Mouse (Mus musculus) liver, embryonic 13.5 days (tissue): ENCODE results near the gene Dcaf6. TPM values are rescaled to one million over a fixed set of nuclear protein-coding genes. Genes with fewer than 3 reads are reported as not detected.

ENCODE experiments used
- ATAC-seq: fragments of 200-750 bp; cut with Nextera tagmentation; 2 replicates; pipeline ENCODE4 v1.8.0; 2017; ENCODE audit warnings: low read depth, mild to moderate bottlenecking, moderate number of reproducible peaks, moderate library complexity
- DNase-seq: peaks from one replicate; pipeline ENCODE4 v3.0.0; 2022
- H3K27ac ChIP-seq: fragments of 300-500 bp; sonication (generic); 2 replicates; pipeline ENCODE4 v1.5.1; 2015; ENCODE audit warnings: moderate library complexity, mild to moderate bottlenecking, inconsistent platforms
- H3K27me3 ChIP-seq: fragments of 300-500 bp; sonication (generic); 2 replicates; pipeline ENCODE4 v1.6.1; 2015; ENCODE audit warnings: mild to moderate bottlenecking, inconsistent platforms
- H3K36me3 ChIP-seq: fragments of 300-500 bp; sonication (generic); 2 replicates; pipeline ENCODE4 v1.6.1; 2015; ENCODE audit warnings: mild to moderate bottlenecking, inconsistent platforms
- H3K4me1 ChIP-seq: fragments of 300-500 bp; sonication (generic); replicated peaks from 2 replicates; pipeline ENCODE4 v1.6.1; 2015; ENCODE audit warnings: inconsistent platforms
- H3K4me2 ChIP-seq: fragments of 300-500 bp; sonication (generic); 2 replicates; pipeline ENCODE4 v1.6.1; 2015; ENCODE audit warnings: inconsistent platforms, mild to moderate bottlenecking, moderate library complexity
- H3K4me3 ChIP-seq: fragments of 300-500 bp; sonication (generic); replicated peaks from 2 replicates; pipeline ENCODE4 v1.5.1; 2015; ENCODE audit warnings: mild to moderate bottlenecking, inconsistent platforms
- H3K9ac ChIP-seq: fragments of 300-500 bp; sonication (generic); 2 replicates; pipeline ENCODE4 v1.6.1; 2015; ENCODE audit warnings: mild to moderate bottlenecking, inconsistent platforms
- H3K9me3 ChIP-seq: fragments of 300-500 bp; sonication (generic); replicated peaks from 2 replicates; pipeline ENCODE4 v1.6.1; 2016; ENCODE audit warnings: inconsistent platforms
- WGBS: fragments of 180-500 bp; shearing (Covaris S2); methylation state at CpG from one replicate; pipeline ENCODE4 v1.1.7; 2015; ENCODE audit not compliant: insufficient replicate concordance; 5-methylcytosine and 5-hydroxymethylcytosine counted together
- polyA plus RNA-seq: library from polyadenylated mRNA; unstranded; fragments of >200 nt; fragmentation: Nextera tagmentation; extraction: Ambion mirVana; gene quantifications from 2 replicates; pipeline ENCODE4 v1.2.1, GENCODE M21; 2015

Gene Dcaf6
- 13.2 and 15.6 TPM in 2 replicates for polyA plus RNA-seq

DNA sequence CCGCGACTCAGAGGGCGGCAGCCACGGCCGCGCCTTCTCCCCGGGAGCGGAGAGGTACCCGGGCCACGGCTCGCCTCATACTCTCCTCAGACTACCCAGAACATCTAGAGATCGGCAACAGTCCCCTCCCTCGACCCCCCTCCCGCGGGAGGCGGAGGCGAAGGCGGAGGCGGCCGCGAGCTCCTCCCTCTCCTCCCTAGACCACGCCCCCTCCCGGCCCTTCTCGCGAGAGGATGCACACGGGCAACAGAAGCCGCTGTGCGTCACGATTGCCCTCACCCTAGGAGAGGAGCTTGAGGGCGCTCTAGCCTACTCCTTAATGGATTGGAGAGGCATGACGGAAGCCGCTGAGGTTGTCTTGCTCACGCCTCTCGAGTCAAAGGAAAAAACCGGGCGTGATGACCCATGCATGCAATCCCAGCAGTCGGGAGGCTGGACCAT is at the start of gene Dcaf6, which contains the start of gene Mpc2:
Gene Dcaf6, minus strand, starts transcription at position 116 of the 441 bp plus-strand sequence.
Gene Mpc2, plus strand, starts transcription at position 278 of the 441 bp plus-strand sequence.
- ATAC-seq (peak; percentile 79), DNase-seq (peak; percentile 98)
- Histone ChIP-seq H3K27me3 (no peaks in the 10 kb centered on the region), H3K27ac (peak within 1 kb of the TSS; percentile 99), H3K9me3 (no peaks in the 10 kb centered on the region), H3K36me3 (no peaks in the 10 kb centered on the region), H3K4me1 (peaks cover 41% of the 10 kb centered on the region), H3K4me3 (peak within 1 kb of the TSS; percentile 86), H3K9ac (peak within 1 kb of the TSS; percentile 95), H3K4me2 (peak within 1 kb of the TSS; percentile 91)
- WGBS = under 1% methylated on average over 36 of the region's 37 CpGs

- no peaks in the 10 kb centered on the region for H3K27me3 ChIP-seq
- H3K4me2 ChIP-seq = no peak overlapping the region
- peaks cover 8% of the 10 kb centered on the region; the same call in 1 of the 2 replicates for H3K4me1 ChIP-seq
- no peaks in the 10 kb centered on the region for H3K9me3 ChIP-seq
- no peak for DNase-seq
- H3K4me3 ChIP-seq = no peak overlapping the region
- ATAC-seq = no peak
- H3K9ac ChIP-seq = no peak overlapping the region
- H3K27ac ChIP-seq = no peak overlapping the region
- 55% methylated on average over 6 of the region's 6 CpGs for WGBS
- H3K36me3 ChIP-seq = no peaks in the 10 kb centered on the region
Measured at GRCm38 (mm10) chr1:165506303-165506702, 46.0 kb upstream of the Dcaf6 start.

- DNase-seq (no peak), ATAC-seq (peak; percentile 66)
- Histone ChIP-seq H3K36me3 (no peaks in the 10 kb centered on the region), H3K27me3 (no peaks in the 10 kb centered on the region), H3K9ac (no peak overlapping the region), H3K4me2 (0 out of 2 replicates have a peak overlapping the region, but pooled peaks have one; percentile 13), H3K4me3 (no peak overlapping the region), H3K4me1 (peaks cover 8% of the 10 kb centered on the region; the same call in 1 of the 2 replicates), H3K9me3 (no peaks in the 10 kb centered on the region), H3K27ac (0 out of 2 replicates have a peak overlapping the region, but pooled peaks have one; percentile 4)
- 39% methylated on average over 10 of the region's 10 CpGs for WGBS
Measured at GRCm38 (mm10) chr1:165503307-165504024, 43.2 kb upstream of the Dcaf6 start.

DNA sequence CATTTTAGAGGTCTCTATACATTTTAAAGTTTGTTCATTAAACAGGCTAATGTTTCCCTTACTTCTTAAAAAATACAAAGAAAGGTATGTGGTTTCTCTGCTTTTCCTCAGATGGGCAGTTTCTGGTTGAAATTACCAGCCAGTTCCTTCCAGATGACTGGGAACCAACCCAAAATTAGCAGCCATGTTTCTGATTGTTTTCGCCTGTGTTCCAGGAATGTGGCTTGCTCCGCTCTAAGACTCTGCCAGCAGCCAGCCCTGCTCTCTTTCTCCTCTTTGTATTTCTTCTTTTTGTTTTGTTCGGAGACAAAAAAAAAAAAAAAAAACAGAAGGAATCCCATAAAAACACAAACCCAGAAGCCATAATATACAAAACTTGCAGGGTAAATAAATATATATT is 38.6 kb upstream of the Dcaf6 start:
- DNase-seq (no peak), ATAC-seq (no peak)
- Histone ChIP-seq H3K27ac (no peak overlapping the region), H3K27me3 (no peaks in the 10 kb centered on the region), H3K9me3 (no peaks in the 10 kb centered on the region), H3K36me3 (no peaks in the 10 kb centered on the region), H3K4me1 (peaks cover 5% of the 10 kb centered on the region; the same call in 1 of the 2 replicates), H3K4me2 (no peak overlapping the region), H3K9ac (no peak overlapping the region), H3K4me3 (no peak overlapping the region)
- 62% methylated on average over 3 of the region's 3 CpGs for whole genome bisulfite sequencing

DNA sequence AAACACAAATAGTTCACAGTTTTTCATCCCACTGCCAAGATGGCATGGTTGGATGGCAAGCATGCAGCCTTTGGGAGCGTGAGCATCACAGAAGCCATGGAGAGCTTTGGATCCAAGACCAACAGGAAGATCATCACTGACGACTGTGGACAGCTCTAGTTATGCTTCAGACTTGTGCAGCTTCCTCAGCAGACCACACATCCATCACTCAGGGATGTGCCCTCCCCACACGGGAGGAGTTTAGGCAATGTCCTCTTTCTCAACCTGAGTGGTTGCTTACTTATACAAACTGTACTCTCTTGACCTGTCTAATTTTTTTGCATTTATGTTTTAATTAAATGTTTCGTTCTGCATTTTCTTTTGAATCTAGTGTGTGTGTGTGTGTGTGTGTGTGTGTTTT is 28.9 kb upstream of the Dcaf6 start:
- ATAC-seq = no peak
- Histone ChIP-seq H3K4me3 (no peak overlapping the region), H3K36me3 (no peaks in the 10 kb centered on the region), H3K9me3 (no peaks in the 10 kb centered on the region), H3K4me2 (no peak overlapping the region), H3K4me1 (peaks cover 10% of the 10 kb centered on the region), H3K27ac (no peak overlapping the region), H3K9ac (no peak overlapping the region), H3K27me3 (no peaks in the 10 kb centered on the region)
- 50% methylated on average over 4 of the region's 4 CpGs for WGBS
- DNase-seq = no peak

- ATAC-seq (no peak), DNase-seq (no peak)
- H3K27ac ChIP-seq = no peak overlapping the region
- no peak overlapping the region for H3K4me3 ChIP-seq
- no peaks in the 10 kb centered on the region for H3K27me3 ChIP-seq
- H3K9ac ChIP-seq = no peak overlapping the region
- WGBS = 68% methylated on average over 2 of the region's 2 CpGs
- no peak overlapping the region for H3K4me2 ChIP-seq
- no peaks in the 10 kb centered on the region for H3K9me3 ChIP-seq
- H3K4me1 ChIP-seq = peaks cover 10% of the 10 kb centered on the region
- peaks cover 4% of the 10 kb centered on the region for H3K36me3 ChIP-seq
Measured at GRCm38 (mm10) chr1:165486108-165486507, 25.8 kb upstream of the Dcaf6 start.

DNA sequence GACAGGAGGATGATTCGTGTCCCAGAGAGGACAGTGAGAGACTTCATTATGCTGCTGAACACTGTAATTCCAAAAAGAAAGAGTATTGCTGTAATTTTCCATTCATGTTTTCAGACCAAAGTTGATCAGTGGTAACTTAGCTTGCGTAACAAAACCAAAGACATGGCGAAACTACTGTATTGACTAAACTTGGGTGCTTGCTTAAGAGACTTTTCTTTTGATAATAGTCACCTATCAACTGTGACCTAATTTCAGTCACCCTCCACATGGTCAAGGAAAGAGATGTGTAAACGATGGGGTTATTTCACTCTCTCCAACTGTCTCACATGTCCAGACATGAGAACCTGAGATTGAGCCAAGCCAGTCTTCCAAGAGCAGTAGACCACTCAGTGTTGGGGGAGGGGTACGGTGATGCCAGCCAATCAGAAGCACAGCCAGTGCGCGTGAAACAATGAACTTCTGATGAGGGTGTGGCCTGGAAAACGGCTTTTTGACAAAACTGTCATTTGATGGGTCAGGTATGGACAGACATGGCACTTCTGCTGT is 24.5 kb upstream of the Dcaf6 start, which contains the start of gene Adcy10:
Gene Adcy10, plus strand, starts transcription at position 496 of the 546 bp plus-strand sequence.
- no peak for DNase-seq
- Histone ChIP-seq H3K9me3 (no peaks in the 10 kb centered on the region), H3K4me3 (no peak within 1 kb of the TSS), H3K9ac (no peak within 1 kb of the TSS), H3K27ac (0 out of 2 replicates have a peak within 1 kb of the TSS, but pooled peaks have one; percentile 29), H3K36me3 (peaks cover 14% of the 10 kb centered on the region), H3K4me1 (peaks cover 10% of the 10 kb centered on the region), H3K27me3 (no peaks in the 10 kb centered on the region), H3K4me2 (no peak within 1 kb of the TSS)
- WGBS = 78% methylated on average over 8 of the region's 8 CpGs
- ATAC-seq = no peak

- 0 out of 2 replicates have a peak, but pooled peaks cover 4% of the 10 kb centered on the region for H3K36me3 ChIP-seq
- no peaks in the 10 kb centered on the region for H3K27me3 ChIP-seq
- H3K4me1 ChIP-seq = peaks cover 17% of the 10 kb centered on the region
- no peaks in the 10 kb centered on the region for H3K9me3 ChIP-seq
- no peak for ATAC-seq
- no peak overlapping the region for H3K9ac ChIP-seq
- no peak overlapping the region for H3K4me2 ChIP-seq
- no peak overlapping the region for H3K27ac ChIP-seq
- no peak for DNase-seq
- no peak overlapping the region for H3K4me3 ChIP-seq
- 20% methylated on average over 1 of the region's 1 CpGs for WGBS
Measured at GRCm38 (mm10) chr1:165471490-165471889, 11.2 kb upstream of the Dcaf6 start.

GRCm38 (mm10) chr1:165469717-165470116 is 9.4 kb upstream of the Dcaf6 start:
- Histone ChIP-seq H3K4me1 (peaks cover 17% of the 10 kb centered on the region), H3K9ac (no peak overlapping the region), H3K27ac (peak overlapping the region; percentile 5; the same call in 1 of the 2 replicates), H3K36me3 (no peaks in the 10 kb centered on the region), H3K4me3 (no peak overlapping the region), H3K27me3 (no peaks in the 10 kb centered on the region), H3K4me2 (no peak overlapping the region), H3K9me3 (no peaks in the 10 kb centered on the region)
- ATAC-seq (peak; percentile 12; the same call in 1 of the 2 replicates), DNase-seq (no peak)

- no peaks in the 10 kb centered on the region for H3K27me3 ChIP-seq
- peaks cover 17% of the 10 kb centered on the region for H3K4me1 ChIP-seq
- no peak overlapping the region for H3K4me3 ChIP-seq
- ATAC-seq (no peak), DNase-seq (no peak)
- H3K36me3 ChIP-seq = no peaks in the 10 kb centered on the region
- H3K9me3 ChIP-seq = no peaks in the 10 kb centered on the region
- no peak overlapping the region for H3K9ac ChIP-seq
- no peak overlapping the region for H3K4me2 ChIP-seq
- no peak overlapping the region for H3K27ac ChIP-seq
Measured at GRCm38 (mm10) chr1:165468971-165469370, 8.7 kb upstream of the Dcaf6 start.

GRCm38 (mm10) chr1:165464574-165464973 is 4.3 kb upstream of the Dcaf6 start:
- H3K4me3 ChIP-seq = no peak overlapping the region
- DNase-seq (no peak), ATAC-seq (no peak)
- H3K27me3 ChIP-seq = no peaks in the 10 kb centered on the region
- no peaks in the 10 kb centered on the region for H3K9me3 ChIP-seq
- no peaks in the 10 kb centered on the region for H3K36me3 ChIP-seq
- no peak overlapping the region for H3K9ac ChIP-seq
- peaks cover 28% of the 10 kb centered on the region for H3K4me1 ChIP-seq
- no peak overlapping the region for H3K4me2 ChIP-seq
- H3K27ac ChIP-seq = no peak overlapping the region
- 77% methylated on average over 3 of the region's 3 CpGs for WGBS
